Mouse (Mus musculus) bone marrow, adult 2 months (tissue): ENCODE results near the gene Ly6g.
A peak's percentile ranks its signal among the peaks of the same experiment; 100 is the strongest.
"Not testable (repeated sequence)": the region's sequence is repeated elsewhere in the genome, so short reads cannot be mapped to it uniquely, and the experiment has no call there.

Experiments
- CTCF ChIP-seq: fragments of 200-500 bp; IDR thresholded peaks from 2 replicates; pipeline ENCODE4 v1.5.1; 2011; ENCODE audit warnings: low read length, control low read depth; ENCODE audit not compliant: control insufficient read depth, insufficient read depth
- POLR2A ChIP-seq: fragments of 200-500 bp; IDR thresholded peaks from 2 replicates; pipeline ENCODE4 v1.6.1; 2011; ENCODE audit warnings: low read depth, mild to moderate bottlenecking, control low read depth, low read length, borderline replicate concordance; ENCODE audit not compliant: control insufficient read depth

DNA sequence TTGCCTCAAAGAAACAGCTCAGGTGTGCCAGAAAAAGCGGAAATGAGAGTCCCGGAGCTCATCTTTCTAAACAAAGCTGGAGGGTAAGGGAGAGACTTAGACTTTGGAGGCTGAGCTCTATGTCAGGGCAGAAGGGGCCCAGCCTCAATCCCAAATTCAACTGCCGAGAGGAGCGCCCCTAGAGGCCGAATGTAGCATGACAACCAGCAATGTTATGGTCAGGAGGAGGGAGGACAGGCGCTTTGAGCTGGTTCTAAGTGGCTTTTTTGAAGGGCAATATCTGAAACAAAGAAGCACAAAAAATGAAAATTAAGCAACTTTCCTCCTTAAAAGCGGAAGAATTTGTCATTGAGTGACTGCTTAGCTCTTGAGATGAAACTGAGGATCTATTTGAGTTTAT, 36.3 kb upstream of the Ly6g start:
- peak; percentile 62 for TF ChIP-seq CTCF
- not testable (repeated sequence) for TF ChIP-seq POLR2A
